Mouse (Mus musculus): Measurements from ENCODE around the gene Arvcf. TPM values are rescaled to one million over a fixed set of nuclear protein-coding genes. Genes with fewer than 3 reads are reported as not detected.

Gene Arvcf
- polyA plus RNA-seq, 1 experiment from 2014 or later, result 30.8 TPM

DNA sequence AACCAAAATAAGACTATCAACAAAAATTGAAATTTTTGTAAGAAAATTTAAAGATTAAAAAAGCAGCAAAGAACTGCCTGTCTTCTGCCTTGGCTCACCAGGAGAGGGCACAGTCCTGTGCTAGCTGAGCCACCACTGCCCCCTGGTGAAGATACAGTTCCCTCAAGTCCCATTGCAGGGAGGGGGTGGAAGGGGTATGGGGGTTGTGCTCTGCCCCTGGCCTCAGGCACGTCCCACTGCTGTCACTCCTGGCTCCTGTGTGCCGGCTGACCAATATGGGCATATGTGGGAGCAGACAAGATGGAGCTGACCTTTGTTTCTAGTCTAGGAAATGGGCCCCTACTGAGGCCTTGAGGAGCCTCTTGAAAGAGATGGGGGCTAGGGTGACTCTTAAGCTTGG, 58.3 kb downstream of the Arvcf start:
- no peaks in the 10 kb centered on the region for H3K9me3 ChIP-seq (ENCODE audit: low read depth, low read length)
- WGBS, result 11% methylated on average over 2 of the region's 2 CpGs
- TF ChIP-seq CTCF (IDR thresholded peaks at IDR 0.05; ENCODE audit: low read depth), result peak; percentile 91
- no peak overlapping the region for H3K9ac ChIP-seq
- DNase-seq (peak; percentile 76), ATAC-seq (ENCODE audit: insufficient read depth) (peak; percentile 67; the same call in 1 of the 2 replicates)
- H3K36me3 ChIP-seq (ENCODE audit: insufficient read depth), result peaks cover 76% of the 10 kb centered on the region
- H3K4me3 ChIP-seq (ENCODE audit: low read depth, low read length), result no peak overlapping the region
- no peak overlapping the region for H3K27ac ChIP-seq (ENCODE audit: low read depth)
- H3K27me3 ChIP-seq (ENCODE audit: insufficient read depth, low read length), result no peaks in the 10 kb centered on the region
- H3K4me1 ChIP-seq (ENCODE audit: insufficient read depth), result peaks cover under 1% of the 10 kb centered on the region
- H3K4me2 ChIP-seq, result no peak overlapping the region

DNA sequence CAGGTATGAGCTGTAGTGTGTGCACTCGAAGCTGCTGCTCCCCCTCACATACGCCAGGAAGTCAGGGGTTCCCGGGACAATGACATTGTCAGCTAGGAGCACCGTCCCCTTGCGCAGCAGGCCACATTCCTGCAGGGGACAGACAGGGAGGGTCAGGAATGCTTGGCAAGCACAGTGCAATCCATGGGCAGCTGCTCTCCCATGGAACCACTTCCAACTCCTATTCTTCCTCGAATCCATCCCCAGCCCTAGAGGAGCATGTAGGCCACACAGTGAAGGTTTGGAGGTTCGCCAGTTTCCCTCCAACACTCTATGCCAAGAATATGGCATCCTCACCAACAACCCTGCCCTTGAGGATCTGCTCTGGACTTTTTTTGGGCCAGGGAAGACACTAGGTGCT, 59.9 kb downstream of the Arvcf start:
- DNase-seq (peak; percentile 24), ATAC-seq (ENCODE audit: insufficient read depth) (no peak)
- 63% methylated on average over 7 of the region's 7 CpGs for WGBS
- H3K36me3 ChIP-seq (ENCODE audit: insufficient read depth), result peaks cover 68% of the 10 kb centered on the region
- no peaks in the 10 kb centered on the region for H3K9me3 ChIP-seq (ENCODE audit: low read depth, low read length)
- no peak overlapping the region for H3K9ac ChIP-seq
- 0 out of 2 replicates have a peak overlapping the region, but pooled peaks have one; percentile 9 for H3K27ac ChIP-seq (ENCODE audit: low read depth)
- H3K4me3 ChIP-seq (ENCODE audit: low read depth, low read length), result no peak overlapping the region
- H3K27me3 ChIP-seq (ENCODE audit: insufficient read depth, low read length), result no peaks in the 10 kb centered on the region
- TF ChIP-seq CTCF (IDR thresholded peaks at IDR 0.05; ENCODE audit: low read depth), result no peak
- no peaks in the 10 kb centered on the region for H3K4me1 ChIP-seq (ENCODE audit: insufficient read depth)
- no peak overlapping the region for H3K4me2 ChIP-seq

GRCm38 (mm10) chr16:18409776-18410175, 61.8 kb downstream of the Arvcf start:
- H3K4me2 ChIP-seq, result no peak overlapping the region
- 77% methylated on average over 4 of the region's 4 CpGs for WGBS
- H3K36me3 ChIP-seq (ENCODE audit: insufficient read depth), result peaks cover 63% of the 10 kb centered on the region
- no peaks in the 10 kb centered on the region for H3K9me3 ChIP-seq (ENCODE audit: low read depth, low read length)
- ATAC-seq (ENCODE audit: insufficient read depth), result no peak
- H3K4me1 ChIP-seq (ENCODE audit: insufficient read depth), result no peaks in the 10 kb centered on the region
- TF ChIP-seq CTCF (IDR thresholded peaks at IDR 0.05; ENCODE audit: low read depth), result no peak
- no peak overlapping the region for H3K27ac ChIP-seq (ENCODE audit: low read depth)
- no peak overlapping the region for H3K9ac ChIP-seq
- no peaks in the 10 kb centered on the region for H3K27me3 ChIP-seq (ENCODE audit: insufficient read depth, low read length)
- no peak overlapping the region for H3K4me3 ChIP-seq (ENCODE audit: low read depth, low read length)
- no peak for DNase-seq

- WGBS, result 78% methylated on average over 5 of the region's 5 CpGs
- Histone ChIP-seq H3K4me1 (ENCODE audit: insufficient read depth) (no peaks in the 10 kb centered on the region), H3K4me3 (ENCODE audit: low read depth, low read length) (no peak overlapping the region), H3K4me2 (no peak overlapping the region), H3K36me3 (ENCODE audit: insufficient read depth) (peaks cover 56% of the 10 kb centered on the region), H3K9ac (no peak overlapping the region), H3K27me3 (ENCODE audit: insufficient read depth, low read length) (no peaks in the 10 kb centered on the region), H3K27ac (ENCODE audit: low read depth) (no peak overlapping the region), H3K9me3 (ENCODE audit: low read depth, low read length) (no peaks in the 10 kb centered on the region)
- no peak for ATAC-seq (ENCODE audit: insufficient read depth)
- no peak for DNase-seq
- no peak for TF ChIP-seq CTCF (IDR thresholded peaks at IDR 0.05; ENCODE audit: low read depth)
Observed at GRCm38 (mm10) chr16:18410418-18410817, 62.4 kb downstream of the Arvcf start.

- 84% methylated on average over 13 of the region's 13 CpGs for WGBS
- Histone ChIP-seq H3K9ac (no peak overlapping the region), H3K4me1 (ENCODE audit: insufficient read depth) (no peaks in the 10 kb centered on the region), H3K36me3 (ENCODE audit: insufficient read depth) (peaks cover 55% of the 10 kb centered on the region), H3K9me3 (ENCODE audit: low read depth, low read length) (no peaks in the 10 kb centered on the region), H3K4me3 (ENCODE audit: low read depth, low read length) (no peak overlapping the region), H3K27ac (ENCODE audit: low read depth) (no peak overlapping the region), H3K27me3 (ENCODE audit: insufficient read depth, low read length) (no peaks in the 10 kb centered on the region), H3K4me2 (no peak overlapping the region)
- ATAC-seq (ENCODE audit: insufficient read depth), result no peak
- TF ChIP-seq CTCF (IDR thresholded peaks at IDR 0.05; ENCODE audit: low read depth), result no peak
- no peak for DNase-seq
Observed at GRCm38 (mm10) chr16:18411026-18411649, 63.2 kb downstream of the Arvcf start.

DNA sequence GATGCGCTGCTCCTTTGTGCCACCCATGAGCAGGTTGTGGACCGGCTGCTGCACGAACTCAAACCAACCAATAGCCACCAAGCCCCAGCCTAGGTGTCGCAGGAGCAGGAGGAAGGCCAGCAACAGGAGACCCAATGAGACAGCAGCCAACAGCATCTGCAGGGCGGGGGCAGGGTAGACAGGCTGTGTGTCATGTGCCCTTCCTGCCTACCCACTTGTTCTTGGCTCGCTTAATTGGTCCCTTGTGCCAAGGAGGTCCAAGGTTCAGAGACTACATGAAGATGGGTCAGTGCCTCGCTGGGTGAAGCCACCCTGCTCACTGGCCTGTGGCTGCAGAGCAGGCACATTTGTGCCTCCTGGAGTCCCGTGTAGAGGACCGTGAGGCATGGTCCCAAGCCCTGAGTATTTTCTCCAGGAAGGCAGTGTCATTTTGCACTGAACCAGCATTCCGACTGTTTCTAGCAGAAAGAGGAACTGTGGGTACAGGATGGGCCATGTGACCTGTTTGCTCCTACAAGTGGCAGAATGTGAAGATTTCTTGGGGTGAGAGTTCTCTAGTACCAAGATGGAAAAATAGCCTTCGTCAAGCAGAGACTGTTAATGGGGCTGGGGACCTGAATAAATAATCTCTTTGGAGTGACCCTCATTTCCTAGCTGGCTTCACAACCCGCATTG, 64.0 kb downstream of the Arvcf start:
- Histone ChIP-seq H3K4me2 (no peak overlapping the region), H3K4me3 (ENCODE audit: low read depth, low read length) (no peak overlapping the region), H3K27ac (ENCODE audit: low read depth) (no peak overlapping the region), H3K9me3 (ENCODE audit: low read depth, low read length) (no peaks in the 10 kb centered on the region), H3K4me1 (ENCODE audit: insufficient read depth) (no peaks in the 10 kb centered on the region), H3K36me3 (ENCODE audit: insufficient read depth) (peaks cover 53% of the 10 kb centered on the region), H3K27me3 (ENCODE audit: insufficient read depth, low read length) (no peaks in the 10 kb centered on the region), H3K9ac (no peak overlapping the region)
- TF ChIP-seq CTCF (IDR thresholded peaks at IDR 0.05; ENCODE audit: low read depth), result no peak
- 83% methylated on average over 12 of the region's 12 CpGs for WGBS
- DNase-seq (no peak), ATAC-seq (ENCODE audit: insufficient read depth) (no peak)

- no peak overlapping the region for H3K4me3 ChIP-seq (ENCODE audit: low read depth, low read length)
- no peak overlapping the region for H3K9ac ChIP-seq
- H3K4me2 ChIP-seq, result no peak overlapping the region
- H3K27me3 ChIP-seq (ENCODE audit: insufficient read depth, low read length), result no peaks in the 10 kb centered on the region
- DNase-seq, result no peak
- no peak for ATAC-seq (ENCODE audit: insufficient read depth)
- no peak for TF ChIP-seq CTCF (IDR thresholded peaks at IDR 0.05; ENCODE audit: low read depth)
- no peaks in the 10 kb centered on the region for H3K9me3 ChIP-seq (ENCODE audit: low read depth, low read length)
- H3K4me1 ChIP-seq (ENCODE audit: insufficient read depth), result no peaks in the 10 kb centered on the region
- no peak overlapping the region for H3K27ac ChIP-seq (ENCODE audit: low read depth)
- H3K36me3 ChIP-seq (ENCODE audit: insufficient read depth), result peaks cover 44% of the 10 kb centered on the region
- WGBS, result 82% methylated on average over 7 of the region's 7 CpGs
Observed at GRCm38 (mm10) chr16:18413032-18413816, 65.2 kb downstream of the Arvcf start.

Measured in lung, embryonic 14.5 days (tissue).